Mouse (Mus musculus): ENCODE data around the gene Schip1.

- no peak for TF ChIP-seq POLR2A (IDR thresholded peaks at IDR 0.05; ENCODE audit: borderline replicate concordance, control insufficient read depth, low read depth, low read length)
- no peak for TF ChIP-seq CTCF (IDR thresholded peaks at IDR 0.05; ENCODE audit: control insufficient read depth, insufficient read depth, low read length)
Measured at GRCm38 (mm10) chr3:68071395-68072386, 7.1 kb downstream of the Schip1 start.

All from bone marrow, adult 2 months (tissue).